Mouse (Mus musculus): ENCODE data around the gene 4933402N22Rik.
"Not testable (repeated sequence)": the region's sequence is repeated elsewhere in the genome, so short reads cannot be mapped to it uniquely, and the experiment has no call there.

4933402N22Rik gene

DNA sequence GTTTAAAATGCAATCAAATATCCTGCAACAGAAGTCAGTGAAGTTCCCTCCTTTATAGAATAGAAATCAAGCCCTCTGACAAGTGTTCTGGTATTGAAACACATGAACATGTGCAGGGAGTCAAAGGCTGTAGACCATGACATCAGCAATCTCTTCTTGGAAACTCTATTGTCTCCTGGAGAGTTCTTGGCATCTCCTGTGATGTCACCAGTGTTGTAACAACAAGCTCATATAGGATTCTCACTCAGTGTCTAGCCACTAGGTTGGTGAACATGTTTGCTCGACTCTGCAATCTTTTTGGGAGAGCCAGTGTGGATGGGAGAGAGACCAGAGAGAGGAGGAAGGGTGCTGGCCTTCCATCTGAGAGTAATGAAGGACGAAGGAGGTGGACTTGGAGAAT is at the start of gene 4933402N22Rik:
Gene 4933402N22Rik, plus strand, starts transcription at position 301 of the 400 bp plus-strand sequence.
- DNase-seq (ENCODE audit: low spot score in 2 of 2) = not testable (repeated sequence)

DNA sequence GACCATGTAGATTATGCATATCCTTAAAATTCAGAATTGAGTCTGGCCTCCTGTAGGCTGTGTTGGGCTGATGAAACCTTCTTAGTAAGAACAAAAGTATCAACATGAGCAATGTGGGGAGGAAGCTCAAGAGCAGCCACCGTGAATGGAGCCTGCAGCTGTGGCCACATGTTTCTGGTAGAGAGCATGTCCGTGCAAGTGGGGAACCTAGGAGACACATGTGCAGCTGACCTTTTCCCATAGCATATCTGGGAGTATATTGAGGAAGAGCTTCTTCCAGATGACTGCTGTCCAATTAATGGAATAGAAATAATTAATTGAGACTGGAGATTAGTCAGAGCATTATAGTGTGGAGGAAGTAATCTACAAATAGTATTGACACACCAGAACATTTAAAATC is 5.9 kb downstream of the 4933402N22Rik start:
- not testable (repeated sequence) for DNase-seq (ENCODE audit: low spot score in 2 of 2)
